Mouse (Mus musculus) midbrain, postnatal 0 days (tissue): Measurements from ENCODE around the gene Cfb. TPM values are rescaled to one million over a fixed set of nuclear protein-coding genes. Genes with fewer than 3 reads are reported as not detected.
"Not testable (repeated sequence)": the region's sequence is repeated elsewhere in the genome, so short reads cannot be mapped to it uniquely, and the experiment has no call there.

ENCODE experiments used
- ATAC-seq: fragments of 200-750 bp; cut with Nextera tagmentation; 2 replicates; pipeline ENCODE4 v1.8.0; 2017; ENCODE audit warnings: moderate number of reproducible peaks, mild to moderate bottlenecking, moderate TSS enrichment, moderate library complexity; ENCODE audit not compliant: low FRiP score
- DNase-seq: peaks from one replicate; pipeline ENCODE4 v3.0.0-alpha.2; 2015; ENCODE audit warnings: low spot score
- H3K27ac ChIP-seq: fragments of 300-500 bp; sonication (generic); 2 replicates; pipeline ENCODE4 v1.5.1; 2014; ENCODE audit warnings: low read depth, mild to moderate bottlenecking, low read length, mixed read lengths
- H3K27me3 ChIP-seq: fragments of 300-500 bp; sonication (generic); 2 replicates; pipeline ENCODE4 v1.6.1; 2014; ENCODE audit warnings: low read length, control low read depth, mixed read lengths; ENCODE audit not compliant: insufficient read depth
- H3K36me3 ChIP-seq: fragments of 300-500 bp; sonication (generic); 2 replicates; pipeline ENCODE4 v1.6.1; 2014; ENCODE audit warnings: low read length, control low read depth, mixed read lengths; ENCODE audit not compliant: insufficient read depth
- H3K4me1 ChIP-seq: fragments of 300-500 bp; sonication (generic); 2 replicates; pipeline ENCODE4 v1.6.1; 2014; ENCODE audit warnings: mild to moderate bottlenecking, control low read depth, antibody characterized with exemption, low read length, mixed read lengths; ENCODE audit not compliant: insufficient read depth
- H3K4me2 ChIP-seq: fragments of 300-500 bp; sonication (generic); 2 replicates; pipeline ENCODE4 v1.6.1; 2014; ENCODE audit warnings: low read depth, mild to moderate bottlenecking, low read length, mixed read lengths; ENCODE audit not compliant: poor library complexity, severe bottlenecking
- H3K4me3 ChIP-seq: fragments of 300-500 bp; sonication (generic); 2 replicates; pipeline ENCODE4 v1.5.1; 2014; ENCODE audit warnings: low read depth, mild to moderate bottlenecking, low read length, moderate library complexity
- H3K9ac ChIP-seq: fragments of 300-500 bp; sonication (generic); replicated peaks from 2 replicates; pipeline ENCODE4 v1.6.1; 2014; ENCODE audit warnings: mild to moderate bottlenecking, low read length, moderate library complexity, mixed read lengths; ENCODE audit not compliant: poor library complexity, severe bottlenecking
- H3K9me3 ChIP-seq: fragments of 300-500 bp; sonication (generic); 2 replicates; pipeline ENCODE4 v1.6.1; 2016; ENCODE audit warnings: low read length, control low read depth
- CTCF ChIP-seq: IDR thresholded peaks from 2 replicates; pipeline ENCODE4 v1.5.1; 2016; ENCODE audit warnings: antibody characterized with exemption, mild to moderate bottlenecking
- WGBS: fragments of 180-500 bp; shearing (Covaris S2); extraction: QIAGEN DNeasy Blood & Tissue Kit; methylation state at CpG from one replicate; pipeline ENCODE4 v1.1.7; 2014; 5-methylcytosine and 5-hydroxymethylcytosine counted together
- polyA plus RNA-seq: library from polyadenylated mRNA; unstranded; fragments of >200 nt; fragmentation: Nextera tagmentation; extraction: Ambion mirVana; gene quantifications from 2 replicates; pipeline ENCODE4 v1.2.1, GENCODE M21; 2015
- total RNA-seq: library from RNA; depleted of rRNA; stranded (reverse); fragments of >200 nt; gene quantifications from 2 replicates; pipeline ENCODE4 v1.2.3, GENCODE M21; 2014; rRNA removed

Cfb gene
- total RNA-seq (0.09 TPM in 1 of 2 replicates, not detected in the other), polyA plus RNA-seq (1.0 and 1.9 TPM in 2 replicates)

DNA sequence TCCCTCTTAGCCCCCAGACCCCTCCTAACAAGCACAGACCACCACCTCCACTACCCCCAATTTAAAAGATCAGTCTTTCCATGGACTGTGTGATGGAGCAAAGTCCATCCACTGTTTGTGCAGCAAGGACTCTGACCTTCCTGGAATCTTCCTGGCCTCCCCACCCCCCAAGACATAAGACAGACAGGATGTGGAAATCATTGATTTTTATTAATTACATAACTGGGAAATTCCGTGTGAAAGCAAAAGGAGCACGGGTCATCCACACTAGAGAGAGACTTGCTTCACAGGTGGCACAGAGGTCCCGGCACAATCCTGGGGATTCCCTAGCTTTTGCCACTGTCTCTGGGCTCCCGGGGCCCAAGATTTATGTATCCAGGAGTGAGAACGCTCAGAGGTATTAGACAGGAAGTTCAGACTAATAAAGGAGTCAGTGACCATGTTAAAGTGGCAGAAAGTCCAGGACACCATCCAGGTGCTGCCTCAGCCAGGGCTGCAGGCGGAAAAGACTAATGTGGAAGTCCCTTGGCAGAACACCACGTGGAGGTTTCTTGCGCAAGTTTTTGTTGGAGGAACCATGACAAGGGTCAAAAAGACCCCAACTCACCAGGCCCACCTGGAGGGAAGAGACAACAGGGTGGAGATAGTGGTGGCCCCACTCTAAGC is at the start of gene Cfb:
Cfb (minus strand) TSS at position 103 of the 666 bp plus-strand sequence.
- no peaks in the 10 kb centered on the region for H3K9me3 ChIP-seq
- no peaks in the 10 kb centered on the region for H3K4me1 ChIP-seq
- no peak within 1 kb of the TSS for H3K9ac ChIP-seq
- no peak within 1 kb of the TSS for H3K4me3 ChIP-seq
- no peak within 1 kb of the TSS for H3K4me2 ChIP-seq
- no peak within 1 kb of the TSS for H3K27ac ChIP-seq
- no peaks in the 10 kb centered on the region for H3K36me3 ChIP-seq
- ATAC-seq (no peak), DNase-seq (no peak)
- TF ChIP-seq CTCF = no peak
- 72% methylated on average over 8 of the region's 8 CpGs for WGBS
- H3K27me3 ChIP-seq = no peaks in the 10 kb centered on the region

DNA sequence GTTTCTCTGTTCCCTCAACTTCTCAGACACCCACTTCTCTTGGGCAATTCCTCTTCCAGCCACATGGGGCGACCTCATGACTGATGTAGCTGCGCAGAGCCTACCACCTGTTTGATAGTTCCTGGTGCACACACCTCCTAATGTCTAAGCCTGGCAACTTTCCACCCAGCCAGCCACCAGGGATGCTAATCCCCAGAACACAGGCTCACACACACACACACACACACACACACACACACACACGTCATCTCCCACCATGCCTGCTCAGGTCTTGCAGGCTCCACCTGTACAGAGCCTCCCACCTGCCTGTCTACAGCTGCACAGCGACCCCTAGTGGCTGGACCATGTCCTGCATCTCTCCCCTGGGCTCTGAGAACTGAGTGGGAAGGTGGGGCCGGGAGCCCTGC is 49.6 kb upstream of the Cfb start:
- H3K27me3 ChIP-seq = no peaks in the 10 kb centered on the region
- DNase-seq (peak; percentile 58), ATAC-seq (peak; percentile 53; the same call in 1 of the 2 replicates)
- WGBS = 37% methylated on average over 5 of the region's 5 CpGs
- no peak overlapping the region for H3K4me2 ChIP-seq
- H3K4me1 ChIP-seq = no peaks in the 10 kb centered on the region
- H3K4me3 ChIP-seq = no peak overlapping the region
- no peaks in the 10 kb centered on the region for H3K9me3 ChIP-seq
- H3K36me3 ChIP-seq = peaks cover 65% of the 10 kb centered on the region
- H3K27ac ChIP-seq = no peak overlapping the region
- TF ChIP-seq CTCF = peak; percentile 86
- H3K9ac ChIP-seq = no peak overlapping the region

GRCm38 (mm10) chr17:34910982-34911381 is 48.7 kb upstream of the Cfb start:
- no peaks in the 10 kb centered on the region for H3K9me3 ChIP-seq
- no peak overlapping the region for H3K4me2 ChIP-seq
- no peaks in the 10 kb centered on the region for H3K27me3 ChIP-seq
- DNase-seq = no peak
- TF ChIP-seq CTCF = no peak
- no peak overlapping the region for H3K9ac ChIP-seq
- ATAC-seq = no peak
- no peak overlapping the region for H3K4me3 ChIP-seq
- WGBS = 86% methylated on average over 10 of the region's 10 CpGs
- peaks cover 75% of the 10 kb centered on the region for H3K36me3 ChIP-seq
- no peak overlapping the region for H3K27ac ChIP-seq
- H3K4me1 ChIP-seq = no peaks in the 10 kb centered on the region

- H3K4me1 ChIP-seq = no peaks in the 10 kb centered on the region
- H3K4me3 ChIP-seq = no peak overlapping the region
- no peaks in the 10 kb centered on the region for H3K9me3 ChIP-seq
- H3K4me2 ChIP-seq = no peak overlapping the region
- DNase-seq = no peak
- H3K27ac ChIP-seq = no peak overlapping the region
- no peak overlapping the region for H3K9ac ChIP-seq
- 94% methylated on average over 9 of the region's 9 CpGs for WGBS
- H3K27me3 ChIP-seq = no peaks in the 10 kb centered on the region
- no peak for TF ChIP-seq CTCF
- H3K36me3 ChIP-seq = peaks cover 36% of the 10 kb centered on the region
- no peak for ATAC-seq
Measured at GRCm38 (mm10) chr17:34902895-34903294, 40.6 kb upstream of the Cfb start.

GRCm38 (mm10) chr17:34901948-34902347 is 39.6 kb upstream of the Cfb start:
- H3K9ac ChIP-seq, H3K27ac ChIP-seq, H3K27me3 ChIP-seq, DNase-seq, H3K4me2 ChIP-seq, ATAC-seq, H3K9me3 ChIP-seq, H3K4me1 ChIP-seq, H3K4me3 ChIP-seq: not testable (repeated sequence)
- 97% methylated on average over 9 of the region's 10 CpGs for WGBS
- H3K36me3 ChIP-seq = peaks cover 26% of the 10 kb centered on the region

DNA sequence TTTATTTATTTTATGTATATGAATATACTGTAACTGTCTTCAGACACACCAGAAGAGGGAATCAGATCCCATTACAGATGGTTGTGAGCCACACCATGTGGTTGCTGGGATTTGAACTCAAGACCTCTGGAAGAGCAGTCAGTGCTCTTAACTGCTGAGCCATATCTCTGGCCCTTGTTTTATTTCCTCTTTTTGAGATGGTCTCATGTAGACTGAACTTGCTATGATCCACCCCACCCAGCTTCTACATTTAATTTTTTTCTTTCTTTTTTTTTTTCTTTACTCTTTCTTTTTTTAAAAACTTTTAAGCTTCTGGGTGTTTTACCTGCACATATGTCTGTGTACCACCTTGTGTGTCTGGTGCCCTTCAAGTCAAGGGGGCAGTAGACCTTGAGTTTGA is 38.5 kb upstream of the Cfb start:
- not testable (repeated sequence) for H3K9me3 ChIP-seq, H3K27me3 ChIP-seq, H3K4me2 ChIP-seq, H3K27ac ChIP-seq, DNase-seq, H3K4me3 ChIP-seq, H3K9ac ChIP-seq, ATAC-seq
- Histone ChIP-seq H3K36me3 (peaks cover 15% of the 10 kb centered on the region), H3K4me1 (peaks cover 12% of the 10 kb centered on the region)
